Mouse (Mus musculus) frontal cortex, adult 2 months (tissue): ENCODE results near the gene Fads1. TPM values are rescaled to one million over a fixed set of nuclear protein-coding genes. Genes with fewer than 3 reads are reported as not detected.

Experiments
- DNase-seq, 2 experiments: peaks; one replicate each; pipeline ENCODE4 v3.0.0; 2022; ENCODE audit warnings: low spot score in 1 of 2; ENCODE audit errors: extremely low spot score in 1 of 2
- polyA plus RNA-seq: library from polyadenylated mRNA; depleted of rRNA; stranded (reverse); fragments of >200 nt; gene quantifications from 2 replicates; pipeline ENCODE4 v1.2.3, GENCODE M21; 2012; rRNA removed

Fads1 gene
- polyA plus RNA-seq, 1 experiment: 200 TPM

DNA sequence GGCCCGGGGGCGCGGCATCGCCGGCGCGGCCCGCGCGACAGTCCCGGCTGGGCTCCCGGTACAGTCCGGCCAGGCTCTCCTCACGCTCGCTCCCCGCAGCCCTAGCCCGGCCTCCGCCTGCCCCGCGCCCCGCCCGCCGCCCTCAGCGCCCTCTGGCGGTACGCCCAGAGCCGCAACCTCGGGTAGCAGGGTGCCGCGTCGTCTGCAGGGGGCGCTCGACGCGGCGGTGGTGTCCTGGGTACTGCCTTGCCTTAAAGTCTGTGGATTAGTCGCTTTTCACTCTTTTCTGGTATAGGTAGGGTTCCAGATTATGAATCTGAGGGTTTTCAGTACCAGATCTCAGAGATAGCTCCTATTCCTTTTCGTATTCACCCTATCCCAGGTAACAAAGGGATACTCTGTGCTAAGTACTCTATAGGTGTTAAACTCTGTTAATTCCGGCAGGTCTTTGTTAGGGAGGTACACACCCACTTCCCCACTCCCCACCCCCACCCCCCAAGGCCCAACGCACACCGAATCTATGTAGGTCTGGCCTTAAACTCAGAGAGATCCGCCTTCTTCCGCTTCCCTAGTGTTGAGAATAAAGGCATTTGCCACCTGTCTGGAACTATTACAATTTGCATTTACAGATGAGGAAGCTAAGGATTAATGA lies 58.1 kb downstream of the Fads1 start, which contains the start of gene Myrf:
Gene Myrf (minus strand): TSS at position 95 of the 652 bp plus-strand sequence.
- peak in 1 of 2 experiments; percentile 77 for DNase-seq

DNA sequence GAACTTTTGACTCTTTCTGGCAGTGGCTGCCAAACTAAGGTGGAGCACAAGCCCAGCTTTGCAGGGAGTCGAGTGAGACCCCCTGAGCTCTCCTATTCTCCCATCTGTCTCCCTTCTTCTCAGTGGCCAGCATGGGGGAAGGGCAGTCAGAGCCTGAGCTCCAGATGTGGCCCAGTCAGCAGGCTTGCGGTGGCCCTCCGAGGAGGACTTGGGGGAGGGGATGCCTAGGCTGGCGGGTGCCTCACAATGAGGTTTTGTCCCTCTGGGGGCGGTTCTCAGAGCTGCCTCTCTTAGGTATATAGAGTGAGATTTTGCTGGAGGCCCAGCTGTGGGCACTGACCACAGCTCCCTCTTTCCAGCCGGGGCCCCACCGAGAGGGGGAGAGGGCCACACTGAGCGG lies 60.2 kb downstream of the Fads1 start:
- DNase-seq: no peak

DNA sequence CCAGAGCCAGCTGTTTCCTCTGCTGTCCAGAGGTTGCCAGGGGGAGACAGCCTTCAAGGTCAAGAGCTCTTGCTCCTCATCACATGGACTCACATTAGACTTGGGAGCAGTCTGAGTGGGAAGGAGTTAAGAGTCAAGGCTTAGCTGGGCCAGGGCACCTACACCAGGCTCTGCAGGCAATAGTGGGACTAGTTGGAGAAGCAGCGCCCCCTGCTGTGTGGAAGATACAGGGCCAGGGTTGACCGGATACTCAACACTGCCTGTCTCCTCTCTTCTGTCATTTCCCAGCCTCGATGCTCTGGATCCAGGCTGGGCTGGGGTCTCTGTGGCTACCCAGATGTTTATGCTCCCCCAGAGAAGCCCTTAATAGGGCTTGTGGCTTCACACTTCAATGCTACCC lies 61.5 kb downstream of the Fads1 start:
- peak in 1 of 2 experiments; percentile 76 for DNase-seq

Other genes with a start within 250 kb of the Fads1 start
- gene Fth1, start 202.3 kb upstream of the Fads1 start, polyA plus RNA-seq: 3,721 and 5,002 TPM in 2 replicates
- 0.59 and 0.74 TPM in 2 replicates for gene Best1, start 181.3 kb upstream of the Fads1 start, polyA plus RNA-seq
- gene Rab3il1, start 181.2 kb upstream of the Fads1 start, polyA plus RNA-seq: 11.3 and 13.6 TPM in 2 replicates
- 26.5 and 28.4 TPM in 2 replicates for gene Fads3, start 141.3 kb upstream of the Fads1 start, polyA plus RNA-seq
- gene Fads2, start 81.1 kb upstream of the Fads1 start, polyA plus RNA-seq: 166 and 168 TPM in 2 replicates
- gene Tmem258, start 21.1 kb downstream of the Fads1 start, polyA plus RNA-seq: 53.8 and 63.9 TPM in 2 replicates
- gene Fen1, start 21.3 kb downstream of the Fads1 start, polyA plus RNA-seq: 11.2 and 13.9 TPM in 2 replicates
- gene Myrf, start 57.9 kb downstream of the Fads1 start, polyA plus RNA-seq: 13.4 and 14.4 TPM in 2 replicates
- gene Dagla, start 122.0 kb downstream of the Fads1 start, polyA plus RNA-seq: 46.8 and 52.7 TPM in 2 replicates
- gene Syt7, start 206.2 kb downstream of the Fads1 start, polyA plus RNA-seq: 187 and 212 TPM in 2 replicates